Mouse (Mus musculus): Measurements from ENCODE around the gene Lclat1.

The Lclat1 gene

GRCm38 (mm10) chr17:73107158-73108157 lies at the start of gene Lclat1:
Gene Lclat1, plus strand, starts transcription at chr17:73107985.
- DNase-seq (ENCODE audit: low read depth, low spot score), result peak; percentile 98

- no peak for DNase-seq (ENCODE audit: low read depth, low spot score)
Observed at GRCm38 (mm10) chr17:73058319-73058718, 49.5 kb upstream of the Lclat1 start.

- no peak for DNase-seq (ENCODE audit: low read depth, low spot score)
Observed at GRCm38 (mm10) chr17:73060224-73060896, 47.4 kb upstream of the Lclat1 start.

- DNase-seq (ENCODE audit: low read depth, low spot score), result no peak
Observed at GRCm38 (mm10) chr17:73060897-73061252, 46.9 kb upstream of the Lclat1 start.

GRCm38 (mm10) chr17:73062701-73063100 lies 45.1 kb upstream of the Lclat1 start:
- DNase-seq (ENCODE audit: low read depth, low spot score), result no peak

- no peak for DNase-seq (ENCODE audit: low read depth, low spot score)
Observed at GRCm38 (mm10) chr17:73063299-73063698, 44.5 kb upstream of the Lclat1 start.

- DNase-seq (ENCODE audit: low read depth, low spot score), result no peak
Observed at GRCm38 (mm10) chr17:73063781-73064180, 44.0 kb upstream of the Lclat1 start.

GRCm38 (mm10) chr17:73066387-73067169 lies 41.2 kb upstream of the Lclat1 start:
- DNase-seq (ENCODE audit: low read depth, low spot score), result peak; percentile 66

- DNase-seq (ENCODE audit: low read depth, low spot score), result peak; percentile 51
Observed at GRCm38 (mm10) chr17:73067423-73067822, 40.4 kb upstream of the Lclat1 start.

GRCm38 (mm10) chr17:73068321-73068992 lies 39.3 kb upstream of the Lclat1 start:
- no peak for DNase-seq (ENCODE audit: low read depth, low spot score)

- no peak for DNase-seq (ENCODE audit: low read depth, low spot score)
Observed at GRCm38 (mm10) chr17:73070466-73070865, 37.3 kb upstream of the Lclat1 start.

- no peak for DNase-seq (ENCODE audit: low read depth, low spot score)
Observed at GRCm38 (mm10) chr17:73071725-73072263, 36.0 kb upstream of the Lclat1 start.

GRCm38 (mm10) chr17:73072286-73072685 lies 35.5 kb upstream of the Lclat1 start:
- no peak for DNase-seq (ENCODE audit: low read depth, low spot score)

GRCm38 (mm10) chr17:73074631-73075030 lies 33.2 kb upstream of the Lclat1 start:
- no peak for DNase-seq (ENCODE audit: low read depth, low spot score)

GRCm38 (mm10) chr17:73075238-73075890 lies 32.4 kb upstream of the Lclat1 start:
- peak; percentile 86 for DNase-seq (ENCODE audit: low read depth, low spot score)

GRCm38 (mm10) chr17:73077638-73078037 lies 30.1 kb upstream of the Lclat1 start:
- DNase-seq (ENCODE audit: low read depth, low spot score), result no peak

GRCm38 (mm10) chr17:73081360-73082133 lies 26.2 kb upstream of the Lclat1 start:
- DNase-seq (ENCODE audit: low read depth, low spot score), result no peak

- no peak for DNase-seq (ENCODE audit: low read depth, low spot score)
Observed at GRCm38 (mm10) chr17:73082506-73083196, 25.1 kb upstream of the Lclat1 start.

Data from brain, adult 2 months (tissue).